Mouse (Mus musculus) thymus, postnatal 14 days (tissue): ENCODE measurements around the gene Glod4.

ENCODE experiments used
- DNase-seq: peaks from one replicate; pipeline ENCODE4 v3.0.0; 2021

Gene Glod4

GRCm38 (mm10) chr11:76074296-76075093, 169.0 kb downstream of the Glod4 start:
- no peak for DNase-seq
